Mouse (Mus musculus) myocyte (in vitro differentiated cells): Measurements from ENCODE around the gene 1700025B11Rik.

Experiments
- CEBPB ChIP-seq: IDR thresholded peaks from 2 replicates; pipeline ENCODE4 v1.6.1; 2011; ENCODE audit warnings: mild to moderate bottlenecking, moderate library complexity; ENCODE audit not compliant: poor library complexity, insufficient read depth, severe bottlenecking
- E2F4 ChIP-seq: IDR thresholded peaks from one replicate; pipeline ENCODE4 v1.6.1; 2011; ENCODE audit warnings: mild to moderate bottlenecking, control low read depth, moderate library complexity; ENCODE audit not compliant: insufficient read depth
- MAX ChIP-seq: IDR thresholded peaks from one replicate; pipeline ENCODE4 v1.6.1; 2011; ENCODE audit warnings: low read depth, mild to moderate bottlenecking, control low read depth
- MYOD1 ChIP-seq, 3 experiments: IDR thresholded peaks; one replicate each; pipeline ENCODE4 v1.6.1; 2011; ENCODE audit warnings: control low read depth in 2 of 3, low read depth in 2 of 3, mild to moderate bottlenecking in 2 of 3, moderate library complexity in 1 of 3; ENCODE audit not compliant: insufficient read length in 2 of 3, control insufficient read depth in 1 of 3
- MYOG ChIP-seq, 3 experiments: IDR thresholded peaks; one replicate each; pipeline ENCODE4 v1.6.1; 2011; ENCODE audit warnings: control low read depth in 2 of 3, low read depth in 2 of 3, mild to moderate bottlenecking in 2 of 3; ENCODE audit not compliant: insufficient read length in 2 of 3, control insufficient read depth in 1 of 3, insufficient read depth in 1 of 3
- POLR2A ChIP-seq: IDR thresholded peaks from one replicate; pipeline ENCODE4 v1.6.1; 2011; ENCODE audit warnings: low read depth, mild to moderate bottlenecking, control low read depth, moderate library complexity; ENCODE audit not compliant: insufficient read length
- POLR2AphosphoS2 ChIP-seq: IDR thresholded peaks from one replicate; pipeline ENCODE4 v1.6.1; 2011; ENCODE audit warnings: low read depth, control low read depth; ENCODE audit not compliant: insufficient read length
- REST ChIP-seq: IDR thresholded peaks from one replicate; pipeline ENCODE4 v1.6.1; 2011; ENCODE audit warnings: mild to moderate bottlenecking, control low read depth, moderate library complexity; ENCODE audit not compliant: insufficient read depth, insufficient read length
- TCF12 ChIP-seq: IDR thresholded peaks from one replicate; pipeline ENCODE4 v1.6.1; 2011; ENCODE audit warnings: mild to moderate bottlenecking, control low read depth; ENCODE audit not compliant: poor library complexity, insufficient read depth, severe bottlenecking
- TCF3 ChIP-seq: IDR thresholded peaks from one replicate; pipeline ENCODE4 v1.6.1; 2011; ENCODE audit warnings: low read depth, control low read depth; ENCODE audit not compliant: insufficient read length
- USF1 ChIP-seq: IDR thresholded peaks from one replicate; pipeline ENCODE4 v1.6.1; 2011; ENCODE audit warnings: low read depth, mild to moderate bottlenecking, control low read depth, moderate library complexity

- no peak for TF ChIP-seq POLR2A
- TF ChIP-seq POLR2AphosphoS2 = no peak
- no peak for TF ChIP-seq TCF12
- no peak for TF ChIP-seq CEBPB
- TF ChIP-seq TCF3 = no peak
- TF ChIP-seq E2F4 = no peak
- TF ChIP-seq MAX = no peak
- no peak for TF ChIP-seq USF1
- TF ChIP-seq MYOG (IDR thresholded peaks at IDR 0.05; ENCODE audit: control insufficient read depth in 1 of 3, insufficient read depth in 1 of 3, insufficient read length in 2 of 3, low read depth in 2 of 3) = no peak
- no peak for TF ChIP-seq MYOD1 (IDR thresholded peaks at IDR 0.05; ENCODE audit: control insufficient read depth in 1 of 3, insufficient read length in 2 of 3, low read depth in 2 of 3)
- no peak for TF ChIP-seq REST
Measured at GRCm38 (mm10) chr15:77563219-77563618, 1.5 kb upstream of the 1700025B11Rik start.
